Mouse (Mus musculus) embryonic stem cell, embryonic (primary cell): Measurements from ENCODE around the gene Ccdc43.

ENCODE experiments used
- CTCF ChIA-PET, 4 experiments: fragments of 300-600 bp in 2 of 4; fragments of 350-600 bp in 2 of 4; sonication (Branson Sonifier 250); formaldehyde crosslinking; loops; one replicate each; lab custom pipeline; 2022; ENCODE audit warnings: inconsistent platforms in 2 of 4; lab: Charles Lee
- POLR2A ChIA-PET, 4 experiments: fragments of 300-600 bp in 2 of 4; fragments of 350-600 bp in 2 of 4; sonication (Branson Sonifier 250); formaldehyde crosslinking; loops; one replicate each; lab custom pipeline; 2022; ENCODE audit warnings: antibody characterized with exemption in 4 of 4, inconsistent platforms in 1 of 4; lab: Charles Lee

The Ccdc43 gene

DNA sequence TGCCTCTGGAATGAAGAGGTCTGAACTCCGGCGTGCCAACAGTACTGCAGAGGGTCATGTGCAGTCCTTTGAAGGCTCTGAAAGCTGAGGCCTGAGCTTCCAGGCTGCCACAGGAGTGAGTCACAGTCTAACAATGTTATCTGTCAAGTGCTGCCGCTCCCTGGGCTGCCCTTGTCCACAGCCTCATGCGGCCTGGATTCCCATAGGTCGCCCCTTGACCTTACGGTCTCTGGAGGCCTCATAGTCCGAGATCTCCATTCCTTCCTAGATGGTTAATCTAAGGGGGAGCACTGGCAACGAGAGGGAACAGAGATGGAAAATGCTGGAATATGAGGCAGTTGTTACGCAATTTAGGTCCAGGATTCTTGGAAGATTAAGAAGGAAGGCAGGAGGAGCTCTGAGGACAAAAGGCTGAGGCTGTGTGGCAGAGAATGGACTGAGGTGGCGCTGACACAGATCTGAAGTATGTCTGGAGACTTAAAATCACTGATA lies 53.6 kb downstream of the Ccdc43 start:
- ChIA-PET POLR2A (interaction anchor here in 2 of 4 experiments (0.7 to 1.6 kb wide), 7 partner anchors 16 to 1040 kb away, joined by 3 to 5 read pairs (median 3); no protein-coding TSS in a partner anchor), CTCF (interaction anchor here in 2 of 4 experiments (0.6 to 2.5 kb wide), 5 partner anchors 8 to 177 kb away, joined by 3 to 6 read pairs (median 4); no protein-coding TSS in a partner anchor)

DNA sequence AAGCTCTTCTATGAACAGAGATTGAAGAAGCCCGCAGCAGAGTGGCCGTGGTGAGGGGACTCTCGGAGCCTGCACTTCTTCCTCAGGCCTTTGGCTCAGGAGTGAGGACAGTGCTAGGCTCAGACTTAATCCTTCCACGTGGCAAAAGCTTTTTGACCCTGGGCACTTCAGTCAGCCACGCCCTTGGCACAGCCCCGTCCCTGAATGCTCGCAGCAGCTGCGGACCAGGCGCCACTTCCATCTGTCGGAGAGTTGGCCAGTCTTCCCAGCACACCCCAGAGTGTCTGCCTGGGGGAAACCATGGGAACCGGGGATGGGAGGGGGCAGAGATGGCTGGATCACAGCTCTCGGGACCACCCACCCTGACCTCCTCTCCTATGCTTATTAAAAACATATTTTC lies 60.7 kb downstream of the Ccdc43 start:
- ChIA-PET POLR2A (interaction anchor here in 2 of 4 experiments (1.1 to 2.2 kb wide), 3 partner anchors 9 to 12 kb away, joined by 4 to 6 read pairs (median 5); no protein-coding TSS in a partner anchor), CTCF (interaction anchor here in 3 of 4 experiments (0.6 to 1.1 kb wide), 3 partner anchors 18 to 95 kb away, joined by 3 to 4 read pairs (median 3); no protein-coding TSS in a partner anchor)
